Mouse (Mus musculus): ENCODE results near the gene Abhd17a. TPM values are rescaled to one million over a fixed set of nuclear protein-coding genes. Genes with fewer than 3 reads are reported as not detected.
A peak's percentile ranks its signal among the peaks of the same experiment; 100 is the strongest.

The Abhd17a gene
- polyA plus RNA-seq, 2 experiments = 41.2 to 55.0 TPM

GRCm38 (mm10) chr10:80577195-80578130 is 12.7 kb downstream of the Abhd17a start, which contains the start of gene Klf16:
Gene Klf16, minus strand, starts transcription at chr10:80577321.
- DNase-seq (ENCODE audit: low read depth in 3 of 3, low spot score in 3 of 3) = peak; percentile 93 to 95 (median 93)
- H3K4me2 ChIP-seq (ENCODE audit: low read depth) = peak within 1 kb of the TSS; percentile 77
- H3K4me3 ChIP-seq (ENCODE audit: insufficient read depth in 1 of 2, low read depth in 2 of 2, low read length in 2 of 2) = peak within 1 kb of the TSS; percentile 69 to 95
- H3K27ac ChIP-seq = peak within 1 kb of the TSS; percentile 99
- H3K4me1 ChIP-seq (replicated peaks; ENCODE audit: control insufficient read depth in 2 of 2, insufficient read depth in 2 of 2, low read length in 1 of 2) = peaks cover 39 to 50% of the 10 kb centered on the region in 2 experiments
- TF ChIP-seq EP300 (IDR thresholded peaks at IDR 0.05; ENCODE audit: low read depth) = no peak
- H3K36me3 ChIP-seq (replicated peaks; ENCODE audit: control insufficient read depth, insufficient read depth, low read depth) = peaks cover 4% of the 10 kb centered on the region; the same call in 1 of the 2 replicates
- 1% methylated on average over 78 of the region's 97 CpGs for WGBS (ENCODE audit: insufficient replicate concordance)
- no peaks in the 10 kb centered on the region for H3K27me3 ChIP-seq (ENCODE audit: control insufficient read depth, insufficient read depth, low read length)
- no peaks in the 10 kb centered on the region for H3K9me3 ChIP-seq (ENCODE audit: control insufficient read depth, low read length)
- peak; percentile 77 for ATAC-seq (ENCODE audit: insufficient read depth)
- H3K9ac ChIP-seq (replicated peaks) = peak within 1 kb of the TSS; percentile 87

GRCm38 (mm10) chr10:80576351-80577194 is 13.6 kb downstream of the Abhd17a start:
- DNase-seq (ENCODE audit: low read depth in 3 of 3, low spot score in 3 of 3) = no peak

DNA sequence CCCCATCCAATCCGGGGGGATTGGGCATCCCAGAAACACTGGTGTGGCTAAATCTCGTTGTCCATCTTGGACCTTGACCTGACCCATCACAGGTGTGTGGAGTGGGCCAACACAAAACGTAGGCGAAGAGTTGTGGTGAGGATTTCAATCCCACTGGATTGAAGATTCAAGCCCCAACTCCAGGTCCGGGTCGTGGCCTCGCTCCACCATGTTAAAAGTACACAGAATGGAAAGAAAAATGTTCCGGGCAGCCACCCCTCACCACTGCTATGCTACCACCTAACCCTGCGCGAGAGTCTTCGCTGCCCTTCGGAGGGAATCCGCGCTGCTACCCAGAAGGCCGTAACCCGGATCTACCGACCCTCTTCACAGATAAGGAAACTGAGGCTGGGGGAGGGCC is 14.2 kb downstream of the Abhd17a start:
- 5% methylated on average over 17 of the region's 17 CpGs for WGBS (ENCODE audit: insufficient replicate concordance)
- ATAC-seq (ENCODE audit: insufficient read depth) = no peak
- no peak for DNase-seq (ENCODE audit: low read depth in 3 of 3, low spot score in 3 of 3)
- Histone ChIP-seq H3K27me3 (ENCODE audit: control insufficient read depth, insufficient read depth, low read length) (no peaks in the 10 kb centered on the region), H3K9me3 (ENCODE audit: control insufficient read depth, low read length) (no peaks in the 10 kb centered on the region), H3K36me3 (replicated peaks; ENCODE audit: control insufficient read depth, insufficient read depth, low read depth) (peaks cover 4% of the 10 kb centered on the region; the same call in 1 of the 2 replicates), H3K27ac (peak overlapping the region; percentile 99), H3K4me3 (ENCODE audit: insufficient read depth in 1 of 2, low read depth in 2 of 2, low read length in 2 of 2) (peak overlapping the region; percentile 69 to 95), H3K4me1 (replicated peaks; ENCODE audit: control insufficient read depth in 2 of 2, insufficient read depth in 2 of 2, low read length in 1 of 2) (peaks cover 55 to 65% of the 10 kb centered on the region in 2 experiments), H3K9ac (replicated peaks) (peak overlapping the region; percentile 87), H3K4me2 (ENCODE audit: low read depth) (peak overlapping the region; percentile 77)
- TF ChIP-seq CTCF (IDR thresholded peaks at IDR 0.05; ENCODE audit: low read depth) (no peak), EP300 (IDR thresholded peaks at IDR 0.05; ENCODE audit: low read depth) (no peak)

More at GRCm38 (mm10) chr10:80576351-80577194, 13.6 kb downstream of the Abhd17a start:
- no peak for ATAC-seq (ENCODE audit: insufficient read depth)
- peak overlapping the region; percentile 99 for H3K27ac ChIP-seq
- under 1% methylated on average over 93 of the region's 96 CpGs for WGBS (ENCODE audit: insufficient replicate concordance)
- H3K4me2 ChIP-seq (ENCODE audit: low read depth) = peak overlapping the region; percentile 77
- no peaks in the 10 kb centered on the region for H3K9me3 ChIP-seq (ENCODE audit: control insufficient read depth, low read length)
- H3K36me3 ChIP-seq (replicated peaks; ENCODE audit: control insufficient read depth, insufficient read depth, low read depth) = peaks cover 4% of the 10 kb centered on the region; the same call in 1 of the 2 replicates
- H3K4me3 ChIP-seq (ENCODE audit: insufficient read depth in 1 of 2, low read depth in 2 of 2, low read length in 2 of 2) = peak overlapping the region; percentile 69 to 95
- peaks cover 48 to 58% of the 10 kb centered on the region in 2 experiments for H3K4me1 ChIP-seq (replicated peaks; ENCODE audit: control insufficient read depth in 2 of 2, insufficient read depth in 2 of 2, low read length in 1 of 2)
- no peaks in the 10 kb centered on the region for H3K27me3 ChIP-seq (ENCODE audit: control insufficient read depth, insufficient read depth, low read length)
- TF ChIP-seq EP300 (IDR thresholded peaks at IDR 0.05; ENCODE audit: low read depth) = no peak
- peak; percentile 26; the same call in 1 of the 2 replicates for TF ChIP-seq CTCF (IDR thresholded peaks at IDR 0.05; ENCODE audit: low read depth)
- H3K9ac ChIP-seq (replicated peaks) = peak overlapping the region; percentile 87

DNA sequence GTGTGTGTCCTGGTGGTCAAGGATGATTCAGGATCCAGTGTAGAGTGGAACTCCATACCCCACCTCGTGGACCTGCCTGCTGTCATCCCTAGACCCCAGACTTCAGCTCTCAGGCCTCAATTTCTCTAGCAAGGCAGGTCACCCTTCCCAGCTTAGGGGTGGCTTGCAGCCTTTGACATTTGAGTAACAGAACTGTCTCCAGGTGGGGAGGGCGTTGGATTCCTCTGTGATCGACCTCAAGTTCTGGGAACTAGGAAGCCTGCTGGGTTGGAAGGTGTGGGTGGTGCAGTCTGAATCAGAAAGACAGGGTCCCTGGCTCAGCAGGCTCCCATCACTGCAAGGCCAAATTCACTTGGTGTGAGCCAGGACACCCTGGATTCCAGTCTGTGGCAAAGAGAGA is 15.2 kb downstream of the Abhd17a start:
- TF ChIP-seq EP300 (IDR thresholded peaks at IDR 0.05; ENCODE audit: low read depth) = no peak
- TF ChIP-seq CTCF (IDR thresholded peaks at IDR 0.05; ENCODE audit: low read depth) = no peak
- peaks cover 58 to 72% of the 10 kb centered on the region in 2 experiments for H3K4me1 ChIP-seq (replicated peaks; ENCODE audit: control insufficient read depth in 2 of 2, insufficient read depth in 2 of 2, low read length in 1 of 2)
- DNase-seq (ENCODE audit: low read depth in 3 of 3, low spot score in 3 of 3) (no peak), ATAC-seq (ENCODE audit: insufficient read depth) (no peak)
- WGBS (ENCODE audit: insufficient replicate concordance) = 46% methylated on average over 3 of the region's 3 CpGs
- peak overlapping the region; percentile 87 for H3K9ac ChIP-seq (replicated peaks)
- H3K9me3 ChIP-seq (ENCODE audit: control insufficient read depth, low read length) = no peaks in the 10 kb centered on the region
- H3K4me2 ChIP-seq (ENCODE audit: low read depth) = peak overlapping the region; percentile 77
- no peaks in the 10 kb centered on the region for H3K27me3 ChIP-seq (ENCODE audit: control insufficient read depth, insufficient read depth, low read length)
- H3K27ac ChIP-seq = peak overlapping the region; percentile 99
- H3K36me3 ChIP-seq (replicated peaks; ENCODE audit: control insufficient read depth, insufficient read depth, low read depth) = peaks cover 4% of the 10 kb centered on the region; the same call in 1 of the 2 replicates
- H3K4me3 ChIP-seq (ENCODE audit: insufficient read depth in 1 of 2, low read depth in 2 of 2, low read length in 2 of 2) = peak overlapping the region; percentile 69 to 95
